Mouse (Mus musculus) lung, postnatal 0 days (tissue): ENCODE data around the gene Rfxank. TPM values are rescaled to one million over a fixed set of nuclear protein-coding genes. Genes with fewer than 3 reads are reported as not detected.

Experiments
- ATAC-seq: fragments of 200-750 bp; cut with Nextera tagmentation; 2 replicates; pipeline ENCODE4 v1.8.0; 2017; ENCODE audit warnings: moderate library complexity
- DNase-seq: peaks from one replicate; pipeline ENCODE4 v3.0.0-alpha.2; 2016; ENCODE audit warnings: low spot score
- H3K27ac ChIP-seq: fragments of 300-500 bp; sonication (generic); 2 replicates; pipeline ENCODE4 v1.5.1; 2014; ENCODE audit warnings: antibody characterized with exemption, mild to moderate bottlenecking, low read length, mixed read lengths
- H3K27me3 ChIP-seq: fragments of 300-500 bp; sonication (generic); replicated peaks from 2 replicates; pipeline ENCODE4 v1.6.1; 2014; ENCODE audit warnings: low read length, mixed read lengths; ENCODE audit not compliant: insufficient read depth
- H3K36me3 ChIP-seq: fragments of 300-500 bp; sonication (generic); 2 replicates; pipeline ENCODE4 v1.6.1; 2014; ENCODE audit warnings: low read length, mixed read lengths; ENCODE audit not compliant: insufficient read depth
- H3K4me1 ChIP-seq: fragments of 300-500 bp; sonication (generic); 2 replicates; pipeline ENCODE4 v1.6.1; 2014; ENCODE audit warnings: antibody characterized with exemption, low read depth, low read length, mixed read lengths; ENCODE audit not compliant: insufficient read depth
- H3K4me2 ChIP-seq: fragments of 300-500 bp; sonication (generic); replicated peaks from 2 replicates; pipeline ENCODE4 v1.6.1; 2014; ENCODE audit warnings: low read depth, mild to moderate bottlenecking, low read length, moderate library complexity, mixed read lengths
- H3K4me3 ChIP-seq: fragments of 300-500 bp; sonication (generic); 2 replicates; pipeline ENCODE4 v1.5.1; 2014; ENCODE audit warnings: low read depth, low read length
- H3K9ac ChIP-seq: fragments of 300-500 bp; sonication (generic); replicated peaks from 2 replicates; pipeline ENCODE4 v1.6.1; 2014; ENCODE audit warnings: low read depth, mild to moderate bottlenecking
- H3K9me3 ChIP-seq: fragments of 300-500 bp; sonication (generic); 2 replicates; pipeline ENCODE4 v1.6.1; 2016; ENCODE audit warnings: low read length, mixed read lengths
- CTCF ChIP-seq: IDR thresholded peaks from 2 replicates; pipeline ENCODE4 v1.5.1; 2016; ENCODE audit warnings: antibody characterized with exemption, mild to moderate bottlenecking
- EP300 ChIP-seq: IDR thresholded peaks from 2 replicates; pipeline ENCODE4 v1.6.1; 2016; ENCODE audit warnings: antibody characterized with exemption, mild to moderate bottlenecking, control low read depth
- WGBS: fragments of 180-500 bp; shearing (Covaris S2); extraction: QIAGEN DNeasy Blood & Tissue Kit; methylation state at CpG from one replicate; pipeline ENCODE4 v1.1.7; 2014; 5-methylcytosine and 5-hydroxymethylcytosine counted together
- polyA plus RNA-seq: library from polyadenylated mRNA; unstranded; fragments of >200 nt; fragmentation: Nextera tagmentation; extraction: Ambion mirVana; gene quantifications from 2 replicates; pipeline ENCODE4 v1.2.1, GENCODE M21; 2015

Gene Rfxank
- polyA plus RNA-seq, 1 experiment from 2014 or later = 12.7 TPM

DNA sequence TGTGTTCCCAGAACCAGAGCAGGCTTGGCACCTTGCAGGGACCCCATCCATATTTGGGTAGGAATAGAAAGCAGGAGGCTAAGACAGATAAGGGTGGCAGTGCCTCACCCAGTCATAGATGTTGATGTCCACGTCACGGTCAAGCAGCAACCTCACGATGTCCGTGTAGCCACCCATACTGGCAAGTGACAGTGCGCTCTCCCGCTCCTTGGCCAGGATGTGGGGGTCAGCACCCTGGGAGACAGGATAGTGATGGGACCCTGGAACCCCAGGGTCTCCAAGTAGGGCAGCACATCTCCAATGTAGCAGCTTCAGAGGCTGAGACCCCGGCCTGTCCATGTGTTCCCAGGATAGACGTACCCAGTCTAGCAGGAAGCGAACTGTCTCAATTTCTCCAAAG lies 4.0 kb downstream of the Rfxank start:
- no peak for ATAC-seq
- Histone ChIP-seq H3K4me1 (peaks cover 6% of the 10 kb centered on the region; the same call in 1 of the 2 replicates), H3K36me3 (peaks cover 4% of the 10 kb centered on the region; the same call in 1 of the 2 replicates), H3K4me3 (no peak overlapping the region), H3K9ac (no peak overlapping the region), H3K4me2 (no peak overlapping the region), H3K27ac (no peak overlapping the region), H3K27me3 (no peaks in the 10 kb centered on the region), H3K9me3 (no peaks in the 10 kb centered on the region)
- TF ChIP-seq EP300 (no peak), CTCF (no peak)
- no peak for DNase-seq
- WGBS = 92% methylated on average over 9 of the region's 9 CpGs

DNA sequence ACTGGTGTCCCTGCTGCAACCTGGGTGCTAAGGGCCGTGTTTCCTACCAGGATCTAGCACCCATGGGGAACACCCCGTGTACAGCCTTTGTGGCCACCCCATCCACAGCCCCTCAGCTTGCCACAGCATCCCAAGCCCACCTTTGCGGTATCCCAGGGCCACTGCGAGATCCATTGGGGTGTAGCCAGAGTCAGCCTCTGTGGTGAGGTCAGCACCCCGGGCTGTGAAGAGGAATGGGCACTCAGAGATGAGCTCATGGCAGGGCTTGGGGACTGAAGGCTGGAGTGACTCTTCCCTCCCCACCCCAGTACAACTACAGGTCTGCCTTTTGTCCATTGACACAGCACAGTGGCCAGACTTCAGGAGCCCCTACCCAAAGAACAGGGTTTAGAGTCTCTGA lies 4.9 kb downstream of the Rfxank start:
- no peak overlapping the region for H3K9ac ChIP-seq
- no peak overlapping the region for H3K4me3 ChIP-seq
- no peak for TF ChIP-seq EP300
- TF ChIP-seq CTCF = no peak
- no peak overlapping the region for H3K27ac ChIP-seq
- no peaks in the 10 kb centered on the region for H3K9me3 ChIP-seq
- peaks cover 6% of the 10 kb centered on the region; the same call in 1 of the 2 replicates for H3K4me1 ChIP-seq
- WGBS = 86% methylated on average over 5 of the region's 5 CpGs
- no peaks in the 10 kb centered on the region for H3K27me3 ChIP-seq
- DNase-seq (no peak), ATAC-seq (no peak)
- no peak overlapping the region for H3K4me2 ChIP-seq
- H3K36me3 ChIP-seq = peaks cover 4% of the 10 kb centered on the region; the same call in 1 of the 2 replicates

DNA sequence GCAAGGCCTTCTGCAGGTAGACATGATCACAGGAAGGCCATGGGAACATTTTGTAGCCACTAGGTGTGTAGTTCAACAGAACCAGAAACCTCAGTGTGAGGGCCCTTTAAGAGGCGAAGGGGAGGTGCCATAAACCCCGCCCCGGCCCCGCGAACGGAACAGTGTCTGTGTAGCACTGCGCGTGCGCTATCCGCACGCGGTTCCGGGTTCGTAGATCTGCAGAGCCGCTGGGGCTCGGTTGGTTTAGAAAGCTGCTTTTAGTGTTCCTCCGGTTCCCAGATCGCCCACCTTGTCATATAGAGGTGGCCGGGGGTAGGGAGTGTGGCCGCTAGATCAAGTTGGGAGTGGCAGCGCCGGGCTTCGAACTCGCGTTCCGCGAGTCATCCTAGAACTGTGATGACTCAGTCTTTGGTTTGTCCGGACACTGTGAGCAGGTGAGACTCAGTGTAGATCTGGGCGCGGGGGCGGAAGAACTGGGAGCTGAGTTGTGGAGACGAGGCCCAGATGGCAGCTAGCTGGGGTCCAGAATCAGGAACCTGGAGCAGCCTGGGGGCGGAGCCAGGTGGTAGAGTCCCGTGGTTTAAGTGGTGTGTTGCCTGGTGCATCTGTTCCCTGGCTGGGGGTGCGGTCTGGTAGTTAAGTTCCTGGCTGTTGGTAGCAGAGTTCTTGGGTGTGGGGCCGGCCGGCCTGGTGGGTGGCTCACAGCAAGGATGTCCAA lies 7.6 kb downstream of the Rfxank start, which contains the start of gene Nr2c2ap:
Nr2c2ap (plus strand) TSS at position 168 of the 718 bp plus-strand sequence.
- Histone ChIP-seq H3K4me1 (no peaks in the 10 kb centered on the region), H3K4me3 (peak within 1 kb of the TSS; percentile 79), H3K4me2 (peak within 1 kb of the TSS; percentile 84), H3K27me3 (no peaks in the 10 kb centered on the region), H3K9me3 (no peaks in the 10 kb centered on the region), H3K9ac (peak within 1 kb of the TSS; percentile 66), H3K36me3 (peaks cover 4% of the 10 kb centered on the region; the same call in 1 of the 2 replicates), H3K27ac (peak within 1 kb of the TSS; percentile 38; the same call in 1 of the 2 replicates)
- under 1% methylated on average over 37 of the region's 37 CpGs for WGBS
- DNase-seq (peak; percentile 93), ATAC-seq (peak; percentile 90)
- TF ChIP-seq EP300 (no peak), CTCF (no peak; the same call in 1 of the 2 replicates)

DNA sequence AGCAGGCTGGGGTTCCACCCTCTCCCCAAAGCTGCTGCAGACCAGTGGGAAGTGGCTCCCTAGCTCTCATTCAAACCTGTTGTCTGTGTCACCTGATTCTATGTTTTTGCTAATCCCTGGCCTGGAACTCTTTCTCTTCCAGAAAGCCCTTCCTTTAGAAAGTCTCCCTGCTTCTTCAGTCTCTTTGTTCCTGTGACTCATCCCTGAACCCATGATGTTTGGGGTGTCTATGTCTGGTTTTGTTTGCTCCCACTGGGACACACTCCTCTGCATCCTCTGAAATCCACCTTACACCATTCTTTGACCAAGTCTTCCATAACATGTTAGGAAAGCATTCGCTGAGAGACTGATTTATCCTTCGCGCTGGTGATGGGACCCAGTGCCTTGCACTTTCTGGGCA lies 8.9 kb downstream of the Rfxank start:
- H3K4me3 ChIP-seq = no peak overlapping the region
- DNase-seq (no peak), ATAC-seq (no peak)
- H3K27me3 ChIP-seq = no peaks in the 10 kb centered on the region
- TF ChIP-seq CTCF = no peak
- TF ChIP-seq EP300 = no peak
- no peaks in the 10 kb centered on the region for H3K4me1 ChIP-seq
- H3K36me3 ChIP-seq = peaks cover 3% of the 10 kb centered on the region; the same call in 1 of the 2 replicates
- no peak overlapping the region for H3K9ac ChIP-seq
- H3K9me3 ChIP-seq = no peaks in the 10 kb centered on the region
- H3K4me2 ChIP-seq = no peak overlapping the region
- H3K27ac ChIP-seq = peak overlapping the region; percentile 35; the same call in 1 of the 2 replicates
- 88% methylated on average over 3 of the region's 3 CpGs for WGBS

DNA sequence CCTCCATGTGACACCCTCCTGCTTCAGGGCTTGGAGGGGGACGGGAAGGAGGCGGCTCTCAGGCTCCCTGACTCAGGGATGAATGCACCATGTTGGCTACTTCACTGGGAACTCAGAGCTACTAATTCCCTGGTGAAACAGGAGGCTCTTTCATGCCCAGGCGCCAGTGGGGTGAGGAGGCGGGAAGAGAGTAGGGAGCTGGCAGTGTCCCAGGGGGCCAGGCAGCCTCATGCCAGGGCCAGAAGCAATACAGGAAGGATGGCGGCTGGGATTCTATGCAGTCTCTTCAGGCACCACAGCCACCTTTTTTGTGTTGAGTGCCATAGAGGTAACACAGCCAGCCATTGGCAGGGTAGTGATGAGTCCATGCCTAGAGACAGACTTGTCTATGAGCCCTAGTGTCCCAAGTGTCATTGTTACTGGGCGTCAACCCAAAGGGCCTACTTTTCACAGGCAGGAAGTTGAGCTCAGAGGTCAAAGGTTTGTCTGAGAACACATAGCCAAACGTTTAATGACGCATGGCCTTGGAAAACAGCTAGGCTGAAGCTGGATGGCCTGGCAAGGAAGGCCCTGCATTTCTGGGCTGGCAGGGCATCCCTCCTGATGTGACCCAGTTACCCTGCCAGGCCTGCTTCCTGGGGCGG lies 9.5 kb downstream of the Rfxank start:
- ATAC-seq = peak; percentile 51
- WGBS = 47% methylated on average over 9 of the region's 9 CpGs

DNA sequence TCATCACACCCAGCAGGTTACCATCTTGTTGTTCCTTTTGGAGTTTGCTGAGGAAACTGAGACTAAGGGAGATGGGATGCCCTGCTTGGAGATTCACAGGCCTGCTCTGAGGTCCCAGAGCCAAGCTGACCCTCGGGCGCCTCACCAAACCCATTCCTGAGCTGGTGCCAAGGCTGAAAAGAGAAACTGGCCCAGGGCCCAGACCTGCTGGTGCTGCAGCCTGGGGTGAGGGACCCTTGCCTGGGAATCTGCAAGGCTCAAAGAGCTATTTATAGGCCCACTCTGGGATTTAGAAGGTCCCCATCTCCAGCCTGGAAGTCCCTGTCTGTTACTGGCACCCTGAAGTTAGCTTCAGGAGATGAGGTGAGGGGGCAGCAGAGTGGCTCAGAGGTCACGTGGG lies 10.5 kb downstream of the Rfxank start:
- no peak for ATAC-seq
- H3K9ac ChIP-seq = no peak overlapping the region
- H3K27me3 ChIP-seq = no peaks in the 10 kb centered on the region
- no peak for TF ChIP-seq EP300
- TF ChIP-seq CTCF = no peak
- H3K36me3 ChIP-seq = no peaks in the 10 kb centered on the region
- no peak overlapping the region for H3K4me3 ChIP-seq
- H3K27ac ChIP-seq = no peak overlapping the region
- no peak overlapping the region for H3K4me2 ChIP-seq
- WGBS = 54% methylated on average over 3 of the region's 3 CpGs
- DNase-seq = no peak
- H3K9me3 ChIP-seq = no peaks in the 10 kb centered on the region
- H3K4me1 ChIP-seq = no peaks in the 10 kb centered on the region

More for the DNA sequence above, 9.5 kb downstream of the Rfxank start:
- H3K36me3 ChIP-seq = no peaks in the 10 kb centered on the region
- DNase-seq = peak; percentile 59
- no peak overlapping the region for H3K4me2 ChIP-seq
- no peak overlapping the region for H3K4me3 ChIP-seq
- H3K27ac ChIP-seq = peak overlapping the region; percentile 35; the same call in 1 of the 2 replicates
- TF ChIP-seq EP300 = no peak
- no peak for TF ChIP-seq CTCF
- H3K27me3 ChIP-seq = no peaks in the 10 kb centered on the region
- no peaks in the 10 kb centered on the region for H3K4me1 ChIP-seq
- H3K9me3 ChIP-seq = no peaks in the 10 kb centered on the region
- no peak overlapping the region for H3K9ac ChIP-seq
